Mouse (Mus musculus) urinary bladder, postnatal 14 days (tissue): ENCODE results near the gene Cpa4.

Experiments
- DNase-seq: peaks from one replicate; pipeline ENCODE4 v3.0.0; 2021; ENCODE audit warnings: low spot score

The Cpa4 gene

GRCm38 (mm10) chr6:30591851-30592404 lies 23.8 kb downstream of the Cpa4 start:
- DNase-seq: no peak

GRCm38 (mm10) chr6:30592417-30592974 lies 24.3 kb downstream of the Cpa4 start:
- no peak for DNase-seq

- DNase-seq: no peak
Observed at GRCm38 (mm10) chr6:30594364-30594763, 26.2 kb downstream of the Cpa4 start.

GRCm38 (mm10) chr6:30596230-30596898 lies 28.2 kb downstream of the Cpa4 start:
- no peak for DNase-seq

GRCm38 (mm10) chr6:30600033-30600432 lies 31.9 kb downstream of the Cpa4 start:
- no peak for DNase-seq

- DNase-seq: no peak
Observed at GRCm38 (mm10) chr6:30600995-30601394, 32.8 kb downstream of the Cpa4 start.

GRCm38 (mm10) chr6:30604342-30604867 lies 36.2 kb downstream of the Cpa4 start:
- DNase-seq: no peak

- DNase-seq: no peak
Observed at GRCm38 (mm10) chr6:30605111-30605510, 36.9 kb downstream of the Cpa4 start.

- DNase-seq: no peak
Observed at GRCm38 (mm10) chr6:30605672-30606071, 37.5 kb downstream of the Cpa4 start.

GRCm38 (mm10) chr6:30610710-30611109 lies 42.5 kb downstream of the Cpa4 start, which contains the start of gene Cpa5:
Cpa5 (plus strand) TSS chr6:30611010.
- no peak for DNase-seq

GRCm38 (mm10) chr6:30611212-30611611 lies 43.0 kb downstream of the Cpa4 start:
- no peak for DNase-seq

GRCm38 (mm10) chr6:30614251-30614650 lies 46.1 kb downstream of the Cpa4 start:
- DNase-seq: no peak

GRCm38 (mm10) chr6:30615741-30616140 lies 47.6 kb downstream of the Cpa4 start:
- DNase-seq: no peak

- no peak for DNase-seq
Observed at GRCm38 (mm10) chr6:30616491-30616941, 48.3 kb downstream of the Cpa4 start.

GRCm38 (mm10) chr6:30617020-30617958 lies 49.1 kb downstream of the Cpa4 start:
- no peak for DNase-seq

GRCm38 (mm10) chr6:30617959-30618590 lies 49.9 kb downstream of the Cpa4 start:
- peak; percentile 21 for DNase-seq

GRCm38 (mm10) chr6:30618735-30619134 lies 50.6 kb downstream of the Cpa4 start:
- DNase-seq: no peak

- DNase-seq: no peak
Observed at GRCm38 (mm10) chr6:30619606-30620005, 51.4 kb downstream of the Cpa4 start.

GRCm38 (mm10) chr6:30620591-30620990 lies 52.4 kb downstream of the Cpa4 start:
- no peak for DNase-seq

- DNase-seq: no peak
Observed at GRCm38 (mm10) chr6:30620994-30621393, 52.8 kb downstream of the Cpa4 start.

- DNase-seq: no peak
Observed at GRCm38 (mm10) chr6:30621986-30622389, 53.8 kb downstream of the Cpa4 start.

GRCm38 (mm10) chr6:30624763-30625162 lies 56.6 kb downstream of the Cpa4 start:
- DNase-seq: peak; percentile 55
